Mouse (Mus musculus) cerebral cortex, adult 2 months (tissue): ENCODE measurements around the gene Napb.

Experiments
- WGBS: fragments of 180-500 bp; shearing (Covaris S2); methylation state at CpG from one replicate; pipeline ENCODE4 v1.1.7; 2018; 5-methylcytosine and 5-hydroxymethylcytosine counted together

The Napb gene

DNA sequence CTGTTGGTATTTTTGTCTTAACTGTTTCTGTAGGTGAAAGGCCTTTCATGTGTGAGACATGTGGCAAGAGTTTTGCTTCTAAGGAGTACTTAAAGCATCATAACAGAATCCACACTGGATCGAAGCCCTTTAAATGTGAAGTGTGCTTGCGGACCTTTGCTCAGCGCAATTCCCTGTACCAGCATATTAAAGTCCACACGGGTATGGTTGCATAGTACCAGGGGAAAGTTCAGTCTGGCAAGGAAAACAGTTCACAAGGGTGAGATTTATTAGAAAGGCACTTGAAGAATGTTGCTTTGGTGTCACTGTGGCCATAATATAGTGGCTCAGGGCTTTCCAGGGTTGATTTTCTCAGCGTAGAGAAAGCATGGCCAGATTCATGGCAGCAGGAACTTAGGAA, 44.3 kb downstream of the Napb start:
- 96% methylated on average over 5 of the region's 5 CpGs for whole genome bisulfite sequencing

DNA sequence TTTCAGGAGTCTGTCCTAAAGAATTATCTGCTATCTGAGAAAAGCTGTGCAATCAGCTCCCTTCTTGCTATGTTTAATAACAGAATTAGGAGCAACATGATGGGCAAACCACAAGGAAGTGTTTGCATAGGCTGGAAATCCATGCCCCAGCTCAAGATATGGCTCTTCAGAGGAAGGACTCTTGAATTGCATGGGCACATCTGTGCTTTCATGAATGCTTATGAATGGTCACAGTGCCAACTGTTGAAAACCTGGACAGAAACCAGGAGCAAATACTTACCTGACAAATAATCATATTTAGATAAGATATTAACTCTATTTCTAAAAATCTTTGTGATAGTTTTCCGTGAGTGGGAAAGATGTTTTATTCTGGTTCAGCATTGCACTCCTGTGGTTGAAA, 45.4 kb downstream of the Napb start:
- 94% methylated on average over 1 of the region's 1 CpGs for WGBS

GRCm38 (mm10) chr2:148685709-148686108, 46.6 kb downstream of the Napb start:
- WGBS, result 80% methylated on average over 3 of the region's 3 CpGs

DNA sequence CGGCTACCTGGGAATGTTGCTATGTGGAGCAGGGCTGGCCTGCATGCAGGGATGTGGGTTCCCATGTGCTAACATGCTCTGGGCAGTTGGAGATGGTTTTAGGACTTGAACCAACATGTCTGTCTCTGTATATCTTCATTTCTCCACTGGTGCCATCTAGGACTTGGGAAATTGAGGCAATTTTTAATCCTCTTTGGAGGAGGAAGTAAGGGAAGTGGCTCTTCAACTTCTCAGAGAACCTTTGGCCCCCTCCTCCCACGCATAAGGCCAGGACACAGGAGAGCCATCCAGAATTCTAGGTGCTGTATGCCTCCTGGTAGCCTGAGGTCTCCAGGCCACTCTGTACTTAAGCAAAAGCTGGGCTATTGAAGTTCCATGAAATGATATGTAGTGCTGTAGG, 47.3 kb downstream of the Napb start:
- 97% methylated on average over 2 of the region's 2 CpGs for WGBS

DNA sequence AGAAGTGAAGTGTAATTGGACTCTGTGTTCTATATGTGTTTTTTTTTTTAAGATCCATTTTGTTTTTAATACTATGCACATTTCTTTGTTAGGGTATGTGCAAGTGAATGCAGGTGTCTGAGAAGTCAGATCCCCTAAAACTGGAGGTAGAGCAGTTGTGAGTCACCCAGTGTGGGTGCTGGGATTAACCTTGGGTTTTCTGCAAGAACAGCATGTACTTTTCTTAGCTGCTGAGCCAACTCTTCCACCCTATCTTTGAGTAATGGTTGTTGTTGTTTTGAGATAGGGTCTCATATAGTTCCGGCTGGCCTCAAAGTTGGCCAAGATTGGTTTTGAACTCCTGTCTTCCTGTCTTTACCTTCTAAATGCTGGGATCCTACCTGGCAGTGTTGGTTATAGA, 49.2 kb downstream of the Napb start:
- 100% methylated on average over 1 of the region's 1 CpGs for whole genome bisulfite sequencing

- WGBS, result 6% methylated on average over 17 of the region's 17 CpGs
These were observed 50.8 kb downstream of the Napb start for GRCm38 (mm10) chr2:148681461-148681891.

DNA sequence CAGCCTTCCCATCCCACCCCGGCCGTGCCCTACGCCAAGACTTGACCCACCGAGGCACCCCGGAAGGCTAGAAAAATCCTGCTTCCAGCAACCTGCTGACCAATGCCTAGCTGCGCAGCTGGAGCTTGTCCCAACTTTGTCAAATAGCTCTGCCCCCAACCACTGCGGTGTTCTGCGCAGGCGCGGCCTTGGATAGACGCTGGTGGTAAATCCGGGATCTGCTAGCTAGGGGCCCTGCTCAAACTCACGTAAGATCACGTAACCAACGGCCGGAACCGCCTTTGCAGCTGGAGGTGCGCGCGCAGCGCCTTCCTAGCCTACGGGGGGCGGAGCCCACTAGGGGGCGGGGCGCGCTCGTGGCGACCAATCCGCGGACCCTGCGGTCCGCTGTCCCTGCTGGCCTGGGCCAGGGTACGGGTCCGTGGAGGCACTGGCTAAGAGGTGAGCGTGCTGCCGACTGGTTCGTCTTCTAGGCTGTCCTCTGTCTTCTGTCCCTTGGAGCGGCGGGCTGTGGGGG, 51.4 kb downstream of the Napb start, which contains the start of gene Gzf1:
TSS of gene Gzf1 (plus strand) at position 249 of the 517 bp plus-strand sequence.
- WGBS, result under 1% methylated on average over 39 of the region's 39 CpGs

GRCm38 (mm10) chr2:148679346-148679745, 52.9 kb downstream of the Napb start:
- 7% methylated on average over 9 of the region's 9 CpGs for WGBS

- WGBS, result 15% methylated on average over 26 of the region's 26 CpGs
These were observed 54.5 kb downstream of the Napb start for GRCm38 (mm10) chr2:148677801-148678200.

GRCm38 (mm10) chr2:148672199-148673096, 59.8 kb downstream of the Napb start, which contains the start of gene Nxt1:
Nxt1 (plus strand) TSS chr2:148672601.
- WGBS, result under 1% methylated on average over 58 of the region's 58 CpGs

GRCm38 (mm10) chr2:148663458-148663857, 68.8 kb downstream of the Napb start:
- 98% methylated on average over 1 of the region's 1 CpGs for WGBS

GRCm38 (mm10) chr2:148654961-148655360, 77.3 kb downstream of the Napb start:
- 0% methylated on average over 3 of the region's 3 CpGs for WGBS

DNA sequence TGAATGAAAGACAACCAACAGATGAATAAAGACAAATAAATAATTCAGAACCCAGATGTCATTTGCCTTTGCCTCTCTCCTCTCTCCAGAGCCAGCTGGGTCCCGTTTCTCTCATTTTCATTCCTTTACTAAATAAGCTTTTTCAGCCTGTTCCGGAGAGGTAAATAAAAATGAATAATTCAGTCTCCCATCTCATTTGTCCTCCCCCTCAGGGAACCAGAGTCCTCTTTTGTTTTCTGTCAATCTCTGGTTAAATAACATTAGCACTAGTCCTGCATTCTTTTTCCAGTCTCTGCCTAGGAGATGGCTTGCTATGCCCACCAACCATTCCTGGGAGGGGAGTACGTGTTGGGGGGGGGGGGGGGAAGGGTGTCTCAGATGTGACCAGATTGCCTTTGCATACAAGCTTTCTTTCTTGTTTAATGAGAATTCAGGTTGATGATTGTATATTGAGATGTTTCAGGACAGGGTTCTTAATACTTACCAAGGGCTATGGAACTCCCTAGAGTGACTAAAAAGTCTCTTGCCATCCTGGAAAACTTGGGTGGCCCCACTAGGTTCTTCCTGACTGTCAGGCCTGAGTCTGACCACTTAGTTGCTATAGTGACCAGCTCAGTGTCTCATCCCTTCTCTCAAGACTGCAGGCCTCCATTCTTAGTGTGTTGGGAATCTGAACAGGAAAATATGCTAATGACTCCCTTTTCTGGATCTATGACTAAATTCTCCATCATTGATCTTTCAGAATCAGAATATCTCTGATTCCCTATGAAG, 81.5 kb downstream of the Napb start:
- WGBS, result 29% methylated on average over 3 of the region's 3 CpGs

- 67% methylated on average over 6 of the region's 6 CpGs for WGBS
These were observed 87.8 kb downstream of the Napb start for GRCm38 (mm10) chr2:148644421-148645000.
